Mouse (Mus musculus): ENCODE measurements around the gene Rps3. TPM values are rescaled to one million over a fixed set of nuclear protein-coding genes. Genes with fewer than 3 reads are reported as not detected.

Gene Rps3
- total RNA-seq, 1 experiment from 2014 or later = 2,134 TPM

GRCm38 (mm10) chr7:99477235-99477634, 6.3 kb downstream of the Rps3 start:
- no peak for ATAC-seq (replicated peaks; ENCODE audit: low read depth, poor library complexity, severe bottlenecking)

GRCm38 (mm10) chr7:99476558-99477114, 6.9 kb downstream of the Rps3 start:
- ATAC-seq (replicated peaks; ENCODE audit: low read depth, poor library complexity, severe bottlenecking) = no peak

- no peak for ATAC-seq (replicated peaks; ENCODE audit: low read depth, poor library complexity, severe bottlenecking)
Measured at GRCm38 (mm10) chr7:99475562-99475911, 8.0 kb downstream of the Rps3 start.

GRCm38 (mm10) chr7:99474836-99475561, 8.5 kb downstream of the Rps3 start:
- ATAC-seq (replicated peaks; ENCODE audit: low read depth, poor library complexity, severe bottlenecking) = peak; percentile 31

GRCm38 (mm10) chr7:99473638-99474407, 9.7 kb downstream of the Rps3 start:
- no peak for ATAC-seq (replicated peaks; ENCODE audit: low read depth, poor library complexity, severe bottlenecking)

GRCm38 (mm10) chr7:99471578-99471977, 12.0 kb downstream of the Rps3 start:
- no peak for ATAC-seq (replicated peaks; ENCODE audit: low read depth, poor library complexity, severe bottlenecking)

- peak; percentile 42 for ATAC-seq (replicated peaks; ENCODE audit: low read depth, poor library complexity, severe bottlenecking)
Measured at GRCm38 (mm10) chr7:99469680-99470405, 13.7 kb downstream of the Rps3 start.

- peak; percentile 52 for ATAC-seq (replicated peaks; ENCODE audit: low read depth, poor library complexity, severe bottlenecking)
Measured at GRCm38 (mm10) chr7:99468283-99469132, 15.0 kb downstream of the Rps3 start.

- peak; percentile 57 for ATAC-seq (replicated peaks; ENCODE audit: low read depth, poor library complexity, severe bottlenecking)
Measured at GRCm38 (mm10) chr7:99467916-99468282, 15.6 kb downstream of the Rps3 start.

GRCm38 (mm10) chr7:99465811-99466210, 17.7 kb downstream of the Rps3 start, which contains the start of gene Klhl35:
Gene Klhl35, plus strand, starts transcription at chr7:99466004.
- no peak for ATAC-seq (replicated peaks; ENCODE audit: low read depth, poor library complexity, severe bottlenecking)

- no peak for ATAC-seq (replicated peaks; ENCODE audit: low read depth, poor library complexity, severe bottlenecking)
Measured at GRCm38 (mm10) chr7:99463120-99463519, 20.4 kb downstream of the Rps3 start.

- ATAC-seq (replicated peaks; ENCODE audit: low read depth, poor library complexity, severe bottlenecking) = no peak
Measured at GRCm38 (mm10) chr7:99459888-99460652, 23.5 kb downstream of the Rps3 start.

- ATAC-seq (replicated peaks; ENCODE audit: low read depth, poor library complexity, severe bottlenecking) = no peak
Measured at GRCm38 (mm10) chr7:99458849-99459248, 24.7 kb downstream of the Rps3 start.

GRCm38 (mm10) chr7:99454044-99454443, 29.5 kb downstream of the Rps3 start:
- ATAC-seq (replicated peaks; ENCODE audit: low read depth, poor library complexity, severe bottlenecking) = no peak

- no peak for ATAC-seq (replicated peaks; ENCODE audit: low read depth, poor library complexity, severe bottlenecking)
Measured at GRCm38 (mm10) chr7:99452859-99453258, 30.7 kb downstream of the Rps3 start.

GRCm38 (mm10) chr7:99450703-99451102, 32.8 kb downstream of the Rps3 start:
- peak; percentile 69 for ATAC-seq (replicated peaks; ENCODE audit: low read depth, poor library complexity, severe bottlenecking)

- ATAC-seq (replicated peaks; ENCODE audit: low read depth, poor library complexity, severe bottlenecking) = no peak
Measured at GRCm38 (mm10) chr7:99449751-99450150, 33.8 kb downstream of the Rps3 start.

- peak; percentile 68 for ATAC-seq (replicated peaks; ENCODE audit: low read depth, poor library complexity, severe bottlenecking)
Measured at GRCm38 (mm10) chr7:99449063-99449462, 34.5 kb downstream of the Rps3 start.

- no peak for ATAC-seq (replicated peaks; ENCODE audit: low read depth, poor library complexity, severe bottlenecking)
Measured at GRCm38 (mm10) chr7:99448619-99449018, 34.9 kb downstream of the Rps3 start.
